Mouse (Mus musculus) adrenal gland, adult 8-10 months (tissue): ENCODE measurements around the gene Rasgrf2. TPM values are rescaled to one million over a fixed set of nuclear protein-coding genes. Genes with fewer than 3 reads are reported as not detected.

Source experiments
- DNase-seq: peaks from one replicate; pipeline ENCODE4 v3.0.0; 2022
- total RNA-seq, 4 experiments: library from RNA; stranded (reverse); gene quantifications; 2 replicates each; pipeline ENCODE4 v1.2.4; 2022

Rasgrf2 gene
- total RNA-seq, 4 experiments from 2014 or later: 3.0 to 7.2 (median 4.7) TPM

- no peak for DNase-seq
Observed at GRCm38 (mm10) chr13:92041584-92042563, 89.6 kb downstream of the Rasgrf2 start.

- no peak for DNase-seq
Observed at GRCm38 (mm10) chr13:92030364-92031057, 100.9 kb downstream of the Rasgrf2 start.

DNA sequence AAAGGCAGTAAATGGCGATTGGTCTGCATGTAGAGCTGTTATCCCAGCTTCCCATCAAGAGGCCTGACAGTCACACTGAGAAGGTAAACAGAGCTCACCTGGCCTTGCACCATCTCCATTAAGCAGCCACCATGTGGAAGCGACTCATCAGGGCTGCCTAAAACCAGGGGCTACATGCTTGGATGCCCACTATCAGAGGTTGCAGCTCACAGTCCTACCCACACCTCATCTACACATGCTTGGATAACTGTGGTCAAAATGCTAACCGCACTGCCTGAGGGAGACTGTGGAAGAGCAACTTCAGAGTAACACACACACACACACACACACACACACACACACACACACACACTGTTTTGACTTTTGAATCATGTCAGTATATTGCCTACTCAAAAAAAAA is 101.8 kb downstream of the Rasgrf2 start:
- no peak for DNase-seq

GRCm38 (mm10) chr13:92027951-92028350 is 103.5 kb downstream of the Rasgrf2 start:
- no peak for DNase-seq

DNA sequence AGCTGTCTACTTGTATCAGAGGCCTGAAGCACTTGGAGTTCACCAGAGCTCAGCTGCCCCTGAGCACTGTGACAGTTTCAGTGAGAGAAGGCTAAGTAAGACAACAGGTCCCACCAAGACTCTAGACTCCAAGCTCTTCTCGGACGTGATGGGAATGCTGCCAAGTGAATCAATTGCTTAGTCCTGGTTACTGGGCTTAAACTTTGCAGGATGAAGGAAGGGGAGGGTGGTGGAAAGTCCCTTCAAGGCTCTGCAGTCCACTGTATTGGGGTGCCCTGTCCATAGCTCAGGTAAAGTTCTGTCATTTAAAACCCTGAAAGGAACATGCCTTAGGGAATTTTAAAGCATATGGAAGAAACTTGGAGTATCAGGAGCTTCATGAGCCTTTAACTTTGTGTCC is 104.8 kb downstream of the Rasgrf2 start:
- no peak for DNase-seq

GRCm38 (mm10) chr13:92025124-92025523 is 106.3 kb downstream of the Rasgrf2 start:
- no peak for DNase-seq

- no peak for DNase-seq
Observed at GRCm38 (mm10) chr13:92022202-92022601, 109.3 kb downstream of the Rasgrf2 start.

GRCm38 (mm10) chr13:91996929-91997328 is 134.5 kb downstream of the Rasgrf2 start:
- DNase-seq: no peak

GRCm38 (mm10) chr13:91991412-91991811 is 140.0 kb downstream of the Rasgrf2 start:
- DNase-seq: no peak

- no peak for DNase-seq
Observed at GRCm38 (mm10) chr13:91990709-91991284, 140.7 kb downstream of the Rasgrf2 start.

DNA sequence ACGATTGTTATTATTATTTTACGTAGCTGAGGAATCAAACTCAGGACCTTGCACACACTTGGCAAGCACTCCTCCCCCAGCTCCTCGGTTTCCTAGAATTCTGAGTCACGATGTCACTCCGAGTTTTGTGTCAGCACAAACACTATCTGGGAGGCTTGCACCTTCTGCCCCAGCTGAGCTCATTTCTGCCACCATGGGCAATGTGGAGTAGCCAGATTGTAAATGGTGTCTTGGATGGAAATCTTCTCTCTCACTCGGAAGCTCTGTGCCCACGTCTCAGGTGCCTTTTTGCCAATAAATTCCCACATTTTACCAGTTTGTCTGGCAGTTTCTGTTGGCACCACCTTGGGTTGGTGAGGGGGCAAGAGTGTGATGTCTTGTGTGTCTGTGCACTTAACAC is 143.1 kb downstream of the Rasgrf2 start:
- peak; percentile 24 for DNase-seq

GRCm38 (mm10) chr13:91986958-91987357 is 144.5 kb downstream of the Rasgrf2 start:
- DNase-seq: no peak

GRCm38 (mm10) chr13:91985915-91986589 is 145.4 kb downstream of the Rasgrf2 start:
- no peak for DNase-seq

DNA sequence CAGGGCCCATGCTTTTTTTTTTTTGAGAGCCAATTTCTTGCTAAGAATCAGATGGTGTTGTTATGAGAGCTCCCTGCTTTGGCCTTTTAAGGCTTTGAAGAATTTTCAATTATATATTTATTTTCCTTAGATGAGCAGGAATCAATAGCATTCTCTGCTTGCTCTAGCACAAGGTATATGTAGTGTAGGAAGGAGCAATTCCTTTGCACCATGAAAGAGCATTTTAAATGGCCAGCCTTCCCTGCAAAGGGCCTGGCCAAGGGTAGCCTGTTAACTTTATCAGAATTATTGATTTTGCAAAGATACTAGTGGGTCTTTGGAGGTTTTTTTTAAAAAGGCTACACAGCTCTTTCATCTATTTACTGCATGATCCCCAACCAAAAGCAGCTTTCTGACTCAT is 146.4 kb downstream of the Rasgrf2 start:
- no peak for DNase-seq

- DNase-seq: no peak
Observed at GRCm38 (mm10) chr13:91982080-91982479, 149.4 kb downstream of the Rasgrf2 start.

DNA sequence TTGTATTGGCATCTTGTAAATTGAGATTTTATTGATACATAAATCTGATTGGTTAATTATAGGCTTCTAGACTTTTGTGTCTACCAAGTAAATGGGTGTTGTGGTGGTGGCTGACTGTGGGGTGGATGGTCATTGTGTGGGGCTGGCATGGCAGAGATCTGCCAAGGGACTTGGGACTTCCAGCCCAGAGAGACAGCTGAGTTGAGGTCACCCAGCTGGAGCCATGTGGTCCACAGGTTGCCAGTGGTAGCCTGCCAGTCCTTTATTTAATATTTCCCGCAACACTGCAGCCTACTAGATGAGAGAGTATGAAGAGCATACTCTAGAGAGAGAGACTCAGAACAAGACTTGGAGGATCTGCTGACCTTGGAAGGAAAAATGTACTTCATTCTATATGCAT is 150.0 kb downstream of the Rasgrf2 start:
- no peak for DNase-seq

GRCm38 (mm10) chr13:91976971-91977370 is 154.5 kb downstream of the Rasgrf2 start:
- no peak for DNase-seq

DNA sequence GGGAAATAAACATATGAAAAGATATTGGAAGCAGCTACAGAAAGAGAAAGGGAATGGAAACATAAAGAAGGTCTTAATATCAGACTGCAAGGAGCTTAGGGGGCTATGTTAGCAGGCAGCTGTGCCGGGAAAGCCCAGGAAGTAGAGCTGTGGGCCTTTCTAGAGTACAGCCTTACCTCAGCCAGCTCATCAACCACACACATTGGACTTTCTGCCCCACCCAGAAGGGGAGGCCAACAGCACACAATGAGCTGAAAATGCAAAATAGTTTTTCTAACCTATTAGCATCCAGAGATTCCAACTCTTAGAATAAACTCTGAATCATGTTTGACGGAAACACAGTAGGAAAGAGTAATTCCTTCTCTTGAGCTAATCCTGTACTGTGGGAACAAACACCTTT is 154.9 kb downstream of the Rasgrf2 start:
- DNase-seq: no peak

DNA sequence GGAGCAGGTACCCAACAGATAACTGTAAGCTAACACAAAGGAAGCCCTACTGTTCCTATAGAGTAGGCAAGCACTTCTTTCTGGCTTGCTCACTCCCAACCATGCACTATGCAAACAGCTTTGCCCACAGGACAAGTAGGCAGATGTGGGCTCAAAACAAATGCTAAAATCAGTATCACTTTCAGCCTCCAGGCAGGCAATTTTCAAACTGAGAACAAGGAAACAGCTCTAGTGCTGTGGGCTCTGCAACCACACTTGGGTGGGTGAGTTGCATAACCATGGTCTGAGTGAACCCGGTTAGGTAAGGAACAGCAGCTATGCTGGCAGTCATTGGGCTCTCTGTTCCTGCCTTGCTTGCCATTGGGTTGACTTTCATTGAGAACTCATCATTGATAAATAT is 157.3 kb downstream of the Rasgrf2 start:
- DNase-seq: no peak

GRCm38 (mm10) chr13:91971246-91971645 is 160.2 kb downstream of the Rasgrf2 start:
- DNase-seq: no peak

GRCm38 (mm10) chr13:91956474-91956873 is 175.0 kb downstream of the Rasgrf2 start:
- no peak for DNase-seq

GRCm38 (mm10) chr13:91955646-91956045 is 175.8 kb downstream of the Rasgrf2 start:
- DNase-seq: no peak

DNA sequence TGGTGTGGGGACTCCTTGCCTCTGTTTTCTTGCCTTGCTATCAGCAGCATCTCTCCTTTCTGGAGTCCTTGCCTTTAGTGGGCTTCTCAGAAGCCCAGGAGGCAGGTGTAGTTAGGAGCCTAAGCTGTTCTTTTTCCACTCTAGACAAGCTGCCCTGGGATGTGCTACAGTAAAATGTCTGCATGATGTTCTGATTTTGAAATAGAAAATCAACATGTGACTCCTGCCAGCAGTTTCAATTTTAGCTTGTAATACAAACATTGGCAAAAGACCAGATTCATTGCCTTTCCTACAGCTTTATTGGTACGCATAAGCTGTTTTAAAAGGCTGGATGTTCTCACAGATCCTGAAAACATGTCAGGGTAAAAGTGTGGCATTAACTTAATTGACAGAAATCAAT is 176.3 kb downstream of the Rasgrf2 start:
- DNase-seq: no peak
